Mouse (Mus musculus) small intestine, adult 2 months (tissue): Measurements from ENCODE around the gene Grm4. TPM values are rescaled to one million over a fixed set of nuclear protein-coding genes. Genes with fewer than 3 reads are reported as not detected.

ENCODE experiments used
- H3K27ac ChIP-seq: fragments of 200-500 bp; 2 replicates; pipeline ENCODE4 v1.5.1; 2012; ENCODE audit warnings: low read depth, low read length, control low read depth, inconsistent platforms; ENCODE audit not compliant: insufficient read depth
- H3K27me3 ChIP-seq: fragments of 200-500 bp; 2 replicates; pipeline ENCODE4 v1.6.1; 2012; ENCODE audit warnings: mild to moderate bottlenecking, moderate library complexity, low read length, inconsistent platforms; ENCODE audit not compliant: control insufficient read depth, insufficient read depth
- H3K36me3 ChIP-seq: fragments of 200-500 bp; 2 replicates; pipeline ENCODE4 v1.6.1; 2012; ENCODE audit warnings: mild to moderate bottlenecking, low read length, control low read depth, inconsistent platforms; ENCODE audit not compliant: control insufficient read depth, insufficient read depth
- H3K4me1 ChIP-seq: fragments of 200-500 bp; 2 replicates; pipeline ENCODE4 v1.6.1; 2012; ENCODE audit warnings: low read length, inconsistent platforms, mixed read lengths; ENCODE audit not compliant: control insufficient read depth, insufficient read depth, insufficient read length
- H3K4me3 ChIP-seq: fragments of 200-500 bp; 2 replicates; pipeline ENCODE4 v1.5.1; 2012; ENCODE audit warnings: low read depth, mild to moderate bottlenecking, control low read depth, inconsistent platforms, low read length, moderate library complexity
- CTCF ChIP-seq: fragments of 200-500 bp; IDR thresholded peaks from 2 replicates; pipeline ENCODE4 v1.5.1; 2012; ENCODE audit warnings: low read depth, mild to moderate bottlenecking, control low read depth, inconsistent platforms, low read length, moderate library complexity, mixed read lengths; ENCODE audit not compliant: insufficient replicate concordance, insufficient read length; ENCODE audit errors: extremely low read depth
- POLR2A ChIP-seq: fragments of 200-500 bp; IDR thresholded peaks from 2 replicates; pipeline ENCODE4 v1.6.1; 2012; ENCODE audit warnings: low read depth, mild to moderate bottlenecking, control low read depth, inconsistent platforms, low read length, moderate library complexity
- WGBS: fragments of 180-500 bp; shearing (Covaris S2); methylation state at CpG from one replicate; pipeline ENCODE4 v1.1.7; 2018; 5-methylcytosine and 5-hydroxymethylcytosine counted together
- polyA plus RNA-seq: library from polyadenylated mRNA; depleted of rRNA; stranded (reverse); fragments of >200 nt; gene quantifications from 2 replicates; pipeline ENCODE4 v1.2.3, GENCODE M21; 2012

The Grm4 gene
- polyA plus RNA-seq, 1 experiment: 4.1 TPM

GRCm38 (mm10) chr17:27549234-27549633, 28.0 kb upstream of the Grm4 start:
- 89% methylated on average over 8 of the region's 8 CpGs for WGBS
- H3K27me3 ChIP-seq: no peaks in the 10 kb centered on the region
- H3K4me3 ChIP-seq: no peak overlapping the region
- H3K36me3 ChIP-seq: no peaks in the 10 kb centered on the region
- TF ChIP-seq CTCF (no peak), POLR2A (no peak)
- H3K4me1 ChIP-seq: peaks cover 6% of the 10 kb centered on the region; the same call in 1 of the 2 replicates
- no peak overlapping the region for H3K27ac ChIP-seq

GRCm38 (mm10) chr17:27547253-27547868, 26.2 kb upstream of the Grm4 start:
- WGBS: 16% methylated on average over 9 of the region's 9 CpGs
- Histone ChIP-seq H3K36me3 (no peaks in the 10 kb centered on the region), H3K27ac (no peak overlapping the region), H3K4me3 (no peak overlapping the region), H3K4me1 (peaks cover 13% of the 10 kb centered on the region), H3K27me3 (no peaks in the 10 kb centered on the region)
- TF ChIP-seq CTCF: no peak
- TF ChIP-seq POLR2A: no peak

- Histone ChIP-seq H3K27me3 (no peaks in the 10 kb centered on the region), H3K4me1 (peaks cover 13% of the 10 kb centered on the region), H3K36me3 (no peaks in the 10 kb centered on the region), H3K27ac (no peak overlapping the region), H3K4me3 (no peak overlapping the region)
- 77% methylated on average over 7 of the region's 7 CpGs for WGBS
- TF ChIP-seq CTCF: no peak
- TF ChIP-seq POLR2A: no peak
These were observed 25.4 kb upstream of the Grm4 start for GRCm38 (mm10) chr17:27546574-27547085.

GRCm38 (mm10) chr17:27545991-27546390, 24.8 kb upstream of the Grm4 start:
- Histone ChIP-seq H3K4me1 (peaks cover 13% of the 10 kb centered on the region), H3K4me3 (no peak overlapping the region), H3K27me3 (no peaks in the 10 kb centered on the region), H3K27ac (no peak overlapping the region), H3K36me3 (no peaks in the 10 kb centered on the region)
- TF ChIP-seq CTCF: no peak
- WGBS: 73% methylated on average over 12 of the region's 12 CpGs

GRCm38 (mm10) chr17:27544551-27544950, 23.3 kb upstream of the Grm4 start:
- no peak overlapping the region for H3K27ac ChIP-seq
- no peak for TF ChIP-seq CTCF
- no peak for TF ChIP-seq POLR2A
- no peaks in the 10 kb centered on the region for H3K27me3 ChIP-seq
- WGBS: 89% methylated on average over 11 of the region's 11 CpGs
- H3K36me3 ChIP-seq: no peaks in the 10 kb centered on the region
- no peak overlapping the region for H3K4me3 ChIP-seq
- peaks cover 13% of the 10 kb centered on the region for H3K4me1 ChIP-seq

GRCm38 (mm10) chr17:27541984-27542383, 20.8 kb upstream of the Grm4 start:
- Histone ChIP-seq H3K4me3 (no peak overlapping the region), H3K27ac (no peak overlapping the region), H3K36me3 (no peaks in the 10 kb centered on the region), H3K27me3 (no peaks in the 10 kb centered on the region), H3K4me1 (peaks cover 7% of the 10 kb centered on the region)
- 91% methylated on average over 3 of the region's 3 CpGs for WGBS
- TF ChIP-seq POLR2A (no peak), CTCF (no peak)

- TF ChIP-seq CTCF (no peak), POLR2A (no peak)
- H3K27ac ChIP-seq: no peak overlapping the region
- H3K4me3 ChIP-seq: no peak overlapping the region
- H3K4me1 ChIP-seq: peaks cover 7% of the 10 kb centered on the region
- no peaks in the 10 kb centered on the region for H3K36me3 ChIP-seq
- no peaks in the 10 kb centered on the region for H3K27me3 ChIP-seq
- WGBS: 78% methylated on average over 2 of the region's 2 CpGs
These were observed 20.1 kb upstream of the Grm4 start for GRCm38 (mm10) chr17:27541261-27541660.
